Mouse (Mus musculus): ENCODE results near the gene Dyrk3. TPM values are rescaled to one million over a fixed set of nuclear protein-coding genes. Genes with fewer than 3 reads are reported as not detected.
A peak's percentile ranks its signal among the peaks of the same experiment; 100 is the strongest.

Dyrk3 gene
- polyA plus RNA-seq, 1 experiment, result 0.94 TPM

DNA sequence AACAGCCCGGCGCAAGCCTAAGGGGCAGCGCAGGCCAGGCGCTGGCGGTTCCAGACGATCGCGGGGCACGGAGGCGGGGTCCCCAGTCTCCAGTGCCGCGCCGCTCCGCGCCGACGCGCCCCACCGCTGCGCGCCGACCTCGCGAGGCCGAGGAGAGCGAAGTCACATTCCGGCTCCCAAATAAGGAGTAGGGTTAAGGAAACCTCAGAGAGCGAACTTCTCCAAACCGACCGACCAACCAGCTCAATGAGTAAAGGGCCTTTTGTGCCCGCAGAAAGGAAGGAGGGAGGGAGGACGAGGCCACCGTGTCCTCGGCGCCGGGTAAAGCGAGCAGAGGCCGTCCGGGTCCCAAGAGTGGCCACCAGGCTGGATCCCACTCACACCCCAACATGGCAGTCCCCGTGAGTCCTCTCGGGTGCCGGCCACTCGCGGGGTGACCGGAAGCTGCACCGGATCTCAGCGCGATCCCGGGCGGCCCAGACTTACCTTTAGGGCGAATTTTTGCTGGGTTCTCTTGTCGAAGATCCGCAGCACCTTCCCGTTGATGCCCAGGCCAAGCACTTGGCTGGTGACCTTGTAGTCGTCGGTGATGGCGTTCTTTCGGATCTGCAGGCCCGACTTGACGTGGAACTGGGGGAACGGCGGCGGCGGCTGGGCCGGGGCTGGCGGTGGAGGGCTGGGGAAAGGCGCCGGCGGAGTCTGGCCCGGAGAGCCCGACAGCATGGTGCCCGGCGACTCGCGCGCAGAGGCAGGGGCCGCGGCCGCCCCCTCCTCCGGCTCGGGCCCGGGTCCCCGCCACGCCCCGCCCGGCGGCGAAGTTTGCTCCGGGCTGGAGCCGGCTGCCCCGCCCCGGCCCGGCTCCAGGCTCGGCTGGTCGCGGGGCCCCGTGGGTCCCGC, 41.1 kb downstream of the Dyrk3 start:
- peak overlapping the region; percentile 95 for H3K4me3 ChIP-seq (ENCODE audit: insufficient read depth, low read depth, low read length)
- H3K4me1 ChIP-seq (ENCODE audit: control insufficient read depth, insufficient read depth, low read length), result peaks cover 35% of the 10 kb centered on the region
- WGBS, result under 1% methylated on average over 98 of the region's 98 CpGs
- peak; percentile 78 for DNase-seq
- H3K27me3 ChIP-seq (replicated peaks; ENCODE audit: control insufficient read depth, insufficient read depth, low read length), result no peaks in the 10 kb centered on the region
- TF ChIP-seq POLR2A (IDR thresholded peaks at IDR 0.05; ENCODE audit: low read depth, low read length) (no peak), CTCF (conservative IDR thresholded peaks at IDR 0.05; ENCODE audit: insufficient read depth, insufficient read length, low read depth, low read length) (no peak)
- peak overlapping the region; percentile 83 for H3K27ac ChIP-seq (ENCODE audit: insufficient read depth, low read depth, low read length)
- no peaks in the 10 kb centered on the region for H3K36me3 ChIP-seq (ENCODE audit: control insufficient read depth, insufficient read depth, low read length)

DNA sequence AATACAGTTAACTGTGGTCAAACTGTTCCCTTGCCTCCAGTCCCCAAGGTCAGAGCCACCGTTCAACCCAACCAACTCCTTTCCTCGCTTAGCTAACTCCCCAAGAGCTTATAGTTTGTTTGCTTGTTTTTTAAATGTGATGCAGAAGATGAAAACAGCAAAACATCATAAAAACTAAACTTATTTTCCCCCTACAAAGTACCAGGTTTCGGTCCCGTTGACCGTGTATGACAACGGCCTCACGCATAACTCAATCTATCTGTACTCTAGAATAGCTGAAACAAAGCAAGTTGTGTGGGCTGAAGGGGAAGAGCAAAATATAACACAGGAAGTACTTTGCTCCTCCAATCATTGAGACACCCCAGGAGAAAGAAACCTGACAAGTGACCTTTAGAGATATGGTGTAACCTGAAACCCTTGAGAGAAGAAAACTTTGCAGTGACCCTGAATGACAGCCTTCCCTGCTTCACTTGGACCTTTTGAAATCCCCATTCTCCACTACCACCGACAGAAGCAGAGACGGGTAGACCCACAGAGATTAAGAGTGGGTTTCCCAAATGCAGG, 41.9 kb downstream of the Dyrk3 start:
- no peaks in the 10 kb centered on the region for H3K27me3 ChIP-seq (replicated peaks; ENCODE audit: control insufficient read depth, insufficient read depth, low read length)
- TF ChIP-seq CTCF (conservative IDR thresholded peaks at IDR 0.05; ENCODE audit: insufficient read depth, insufficient read length, low read depth, low read length), result no peak
- TF ChIP-seq POLR2A (IDR thresholded peaks at IDR 0.05; ENCODE audit: low read depth, low read length), result no peak
- no peaks in the 10 kb centered on the region for H3K36me3 ChIP-seq (ENCODE audit: control insufficient read depth, insufficient read depth, low read length)
- peaks cover 41% of the 10 kb centered on the region for H3K4me1 ChIP-seq (ENCODE audit: control insufficient read depth, insufficient read depth, low read length)
- 11% methylated on average over 9 of the region's 9 CpGs for WGBS
- DNase-seq, result no peak
- peak overlapping the region; percentile 95 for H3K4me3 ChIP-seq (ENCODE audit: insufficient read depth, low read depth, low read length)
- H3K27ac ChIP-seq (ENCODE audit: insufficient read depth, low read depth, low read length), result peak overlapping the region; percentile 83

DNA sequence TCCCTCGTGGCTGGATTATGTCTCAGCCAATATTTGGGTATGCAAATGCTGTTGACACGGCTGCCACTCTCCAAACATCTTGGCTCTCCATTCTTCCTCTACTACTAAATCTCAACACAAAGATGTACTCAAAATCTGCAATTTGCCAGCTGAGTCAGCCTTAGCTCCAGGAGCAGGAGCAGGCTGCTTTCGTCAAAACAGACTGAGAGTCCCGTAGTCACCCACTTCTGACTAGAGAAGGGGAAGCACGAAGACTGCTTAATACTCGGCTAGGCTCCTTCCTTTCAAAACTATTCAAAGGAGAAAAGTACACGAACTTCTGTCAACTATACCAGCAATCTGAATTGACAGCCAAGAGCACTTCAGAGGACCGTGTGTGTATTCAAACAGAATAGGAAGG, 42.6 kb downstream of the Dyrk3 start:
- no peak for TF ChIP-seq CTCF (conservative IDR thresholded peaks at IDR 0.05; ENCODE audit: insufficient read depth, insufficient read length, low read depth, low read length)
- 9% methylated on average over 8 of the region's 8 CpGs for WGBS

DNA sequence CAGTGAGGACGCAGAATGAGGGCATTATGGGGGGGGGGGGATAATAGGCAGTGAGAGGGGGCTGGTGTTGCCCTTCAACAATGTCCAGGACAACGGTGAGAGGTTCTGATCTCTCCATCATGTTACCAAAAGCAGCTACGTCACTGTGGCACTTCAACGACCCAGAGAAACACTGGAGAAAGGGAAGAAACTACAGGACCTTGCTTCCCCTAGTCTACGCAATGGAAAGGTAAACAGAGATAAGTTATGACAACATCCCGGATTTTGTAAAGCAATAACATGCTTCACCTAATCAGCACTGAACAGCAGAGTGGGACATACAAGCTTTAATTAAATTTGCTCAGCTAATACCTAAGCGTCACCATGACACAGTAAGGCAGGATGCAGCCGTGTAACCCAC, 44.3 kb downstream of the Dyrk3 start:
- Histone ChIP-seq H3K4me3 (ENCODE audit: insufficient read depth, low read depth, low read length) (no peak overlapping the region), H3K27me3 (replicated peaks; ENCODE audit: control insufficient read depth, insufficient read depth, low read length) (no peaks in the 10 kb centered on the region), H3K4me1 (ENCODE audit: control insufficient read depth, insufficient read depth, low read length) (peaks cover 65% of the 10 kb centered on the region), H3K27ac (ENCODE audit: insufficient read depth, low read depth, low read length) (no peak overlapping the region), H3K36me3 (ENCODE audit: control insufficient read depth, insufficient read depth, low read length) (no peaks in the 10 kb centered on the region)
- no peak for DNase-seq
- 76% methylated on average over 8 of the region's 8 CpGs for WGBS
- TF ChIP-seq POLR2A (IDR thresholded peaks at IDR 0.05; ENCODE audit: low read depth, low read length), result no peak
- TF ChIP-seq CTCF (conservative IDR thresholded peaks at IDR 0.05; ENCODE audit: insufficient read depth, insufficient read length, low read depth, low read length), result no peak

More for the DNA sequence above, 42.6 kb downstream of the Dyrk3 start:
- Histone ChIP-seq H3K27ac (ENCODE audit: insufficient read depth, low read depth, low read length) (peak overlapping the region; percentile 83; the same call in 1 of the 2 replicates), H3K36me3 (ENCODE audit: control insufficient read depth, insufficient read depth, low read length) (no peaks in the 10 kb centered on the region), H3K4me1 (ENCODE audit: control insufficient read depth, insufficient read depth, low read length) (peaks cover 48% of the 10 kb centered on the region), H3K27me3 (replicated peaks; ENCODE audit: control insufficient read depth, insufficient read depth, low read length) (no peaks in the 10 kb centered on the region), H3K4me3 (ENCODE audit: insufficient read depth, low read depth, low read length) (peak overlapping the region; percentile 95)
- DNase-seq, result no peak

DNA sequence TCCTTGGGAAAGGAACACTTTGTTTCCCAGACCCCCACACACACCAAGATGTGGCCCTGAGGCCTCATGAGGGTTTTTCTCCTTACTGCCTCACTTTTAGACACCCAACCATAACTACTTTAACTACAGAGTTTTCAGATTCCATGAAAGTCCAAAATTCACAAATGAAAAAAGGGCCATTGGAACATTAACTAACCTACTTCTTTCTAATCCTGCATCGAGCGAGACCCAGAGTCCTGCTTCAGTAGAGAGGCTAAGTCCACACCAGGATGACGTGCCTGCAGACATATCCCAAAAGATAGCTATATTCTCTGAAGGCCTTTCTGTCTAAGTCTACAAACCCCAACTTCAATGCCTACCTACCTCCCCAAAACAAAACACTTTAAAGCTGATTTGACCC, 45.3 kb downstream of the Dyrk3 start:
- peaks cover 70% of the 10 kb centered on the region for H3K4me1 ChIP-seq (ENCODE audit: control insufficient read depth, insufficient read depth, low read length)
- 61% methylated on average over 3 of the region's 3 CpGs for WGBS

DNA sequence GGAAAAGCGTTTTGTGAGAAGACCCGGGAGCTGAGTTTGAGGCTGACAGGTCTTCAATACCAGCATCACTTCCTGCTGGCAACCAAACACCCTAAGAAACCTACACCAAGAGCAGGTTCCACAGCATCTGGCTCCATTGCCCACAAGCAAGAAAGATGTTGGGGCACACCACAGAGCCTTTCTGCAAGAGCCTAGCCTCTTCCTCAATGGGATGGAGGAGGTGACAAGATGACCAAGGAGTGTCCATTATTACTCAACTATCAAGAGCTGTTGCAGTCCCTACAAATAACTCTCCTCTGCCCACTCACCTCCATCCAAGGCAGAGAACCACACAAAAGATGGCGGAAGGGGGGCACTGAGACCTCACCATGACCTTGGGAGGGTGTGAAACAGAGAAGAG, 46.0 kb downstream of the Dyrk3 start:
- H3K27ac ChIP-seq (ENCODE audit: insufficient read depth, low read depth, low read length), result no peak overlapping the region
- no peaks in the 10 kb centered on the region for H3K27me3 ChIP-seq (replicated peaks; ENCODE audit: control insufficient read depth, insufficient read depth, low read length)
- no peaks in the 10 kb centered on the region for H3K36me3 ChIP-seq (ENCODE audit: control insufficient read depth, insufficient read depth, low read length)
- WGBS, result 85% methylated on average over 3 of the region's 3 CpGs
- TF ChIP-seq POLR2A (IDR thresholded peaks at IDR 0.05; ENCODE audit: low read depth, low read length) (no peak), CTCF (conservative IDR thresholded peaks at IDR 0.05; ENCODE audit: insufficient read depth, insufficient read length, low read depth, low read length) (no peak)
- H3K4me3 ChIP-seq (ENCODE audit: insufficient read depth, low read depth, low read length), result no peak overlapping the region
- H3K4me1 ChIP-seq (ENCODE audit: control insufficient read depth, insufficient read depth, low read length), result peaks cover 73% of the 10 kb centered on the region
- no peak for DNase-seq

More for the DNA sequence above, 45.3 kb downstream of the Dyrk3 start:
- Histone ChIP-seq H3K27ac (ENCODE audit: insufficient read depth, low read depth, low read length) (no peak overlapping the region), H3K36me3 (ENCODE audit: control insufficient read depth, insufficient read depth, low read length) (no peaks in the 10 kb centered on the region), H3K27me3 (replicated peaks; ENCODE audit: control insufficient read depth, insufficient read depth, low read length) (no peaks in the 10 kb centered on the region), H3K4me3 (ENCODE audit: insufficient read depth, low read depth, low read length) (no peak overlapping the region)
- TF ChIP-seq POLR2A (IDR thresholded peaks at IDR 0.05; ENCODE audit: low read depth, low read length), result no peak
- no peak for TF ChIP-seq CTCF (conservative IDR thresholded peaks at IDR 0.05; ENCODE audit: insufficient read depth, insufficient read length, low read depth, low read length)
- peak; percentile 72 for DNase-seq

DNA sequence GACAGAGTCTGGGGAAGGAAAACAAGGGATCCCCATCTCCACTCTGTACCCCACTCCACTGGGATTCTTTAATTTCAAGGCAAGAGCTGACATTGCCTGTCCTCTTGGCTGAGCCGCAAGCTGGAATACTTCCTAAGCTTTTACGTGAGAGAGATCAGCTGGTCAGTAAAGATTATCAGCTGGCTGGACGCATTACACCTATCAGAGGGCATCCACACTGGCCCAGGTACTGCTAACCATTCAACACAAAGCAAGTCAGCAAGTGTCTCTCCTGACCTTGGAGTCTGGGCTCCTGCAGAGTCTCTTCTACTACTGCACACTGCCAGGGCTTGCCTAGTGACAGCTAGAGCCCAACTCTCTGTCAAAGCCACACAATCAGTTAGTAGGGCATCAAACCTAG, 46.7 kb downstream of the Dyrk3 start:
- no peak for DNase-seq
- Histone ChIP-seq H3K27me3 (replicated peaks; ENCODE audit: control insufficient read depth, insufficient read depth, low read length) (no peaks in the 10 kb centered on the region), H3K4me1 (ENCODE audit: control insufficient read depth, insufficient read depth, low read length) (peaks cover 79% of the 10 kb centered on the region), H3K4me3 (ENCODE audit: insufficient read depth, low read depth, low read length) (no peak overlapping the region), H3K27ac (ENCODE audit: insufficient read depth, low read depth, low read length) (peak overlapping the region; percentile 3; the same call in 1 of the 2 replicates), H3K36me3 (ENCODE audit: control insufficient read depth, insufficient read depth, low read length) (no peaks in the 10 kb centered on the region)
- TF ChIP-seq POLR2A (IDR thresholded peaks at IDR 0.05; ENCODE audit: low read depth, low read length) (no peak), CTCF (conservative IDR thresholded peaks at IDR 0.05; ENCODE audit: insufficient read depth, insufficient read length, low read depth, low read length) (no peak)
- 48% methylated on average over 3 of the region's 3 CpGs for WGBS
